Mouse (Mus musculus): ENCODE measurements around the gene Egln1. TPM values are rescaled to one million over a fixed set of nuclear protein-coding genes. Genes with fewer than 3 reads are reported as not detected.

Egln1 gene
- total RNA-seq, 2 experiments from 2014 or later, result 16.3 to 24.1 TPM

- peak; percentile 79 for ATAC-seq (replicated peaks; ENCODE audit: poor library complexity, severe bottlenecking)
Measured at GRCm38 (mm10) chr8:124862321-124863162, 86.6 kb downstream of the Egln1 start, which contains the start of the genes Gnpat and 2810004N23Rik. Gene Gnpat (plus strand): TSS chr8:124863033. Gene 2810004N23Rik (minus strand): TSS chr8:124863120.

- no peak for ATAC-seq (replicated peaks; ENCODE audit: poor library complexity, severe bottlenecking)
Measured at GRCm38 (mm10) chr8:124860188-124860587, 88.9 kb downstream of the Egln1 start.

- no peak for ATAC-seq (replicated peaks; ENCODE audit: poor library complexity, severe bottlenecking)
Measured at GRCm38 (mm10) chr8:124859466-124859865, 89.7 kb downstream of the Egln1 start.

Other genes with a start within 250 kb of the Egln1 start
- gene Ttc13, start 227.3 kb downstream of the Egln1 start, total RNA-seq (2014; fragmentation: Nextera tagmentation), result 44.3 and 46.4 TPM in 2 replicates
- 53.3 and 56.4 TPM in 2 replicates for gene Ttc13, start 227.3 kb downstream of the Egln1 start, total RNA-seq (2017)
- 7.8 and 18.3 TPM in 2 replicates for gene Arv1, start 227.2 kb downstream of the Egln1 start, total RNA-seq (2014; fragmentation: Nextera tagmentation)
- gene Arv1, start 227.2 kb downstream of the Egln1 start, total RNA-seq (2017), result 5.4 and 5.7 TPM in 2 replicates
- gene Fam89a, start 197.5 kb downstream of the Egln1 start, total RNA-seq (2014; fragmentation: Nextera tagmentation), result not detected in 2 replicates
- not detected in 2 replicates for gene Fam89a, start 197.5 kb downstream of the Egln1 start, total RNA-seq (2017)
- not detected in 2 replicates for gene Trim67, start 156.2 kb downstream of the Egln1 start, total RNA-seq (2014; fragmentation: Nextera tagmentation)
- gene Trim67, start 156.2 kb downstream of the Egln1 start, total RNA-seq (2017), result not detected in 2 replicates
- 116 and 145 TPM in 2 replicates for gene Gnpat, start 86.3 kb downstream of the Egln1 start, total RNA-seq (2014; fragmentation: Nextera tagmentation)
- 92.3 and 115 TPM in 2 replicates for gene Gnpat, start 86.3 kb downstream of the Egln1 start, total RNA-seq (2017)
- 46.8 and 49.8 TPM in 2 replicates for gene 2810004N23Rik, start 86.2 kb downstream of the Egln1 start, total RNA-seq (2014; fragmentation: Nextera tagmentation)
- gene 2810004N23Rik, start 86.2 kb downstream of the Egln1 start, total RNA-seq (2017), result 65.8 and 75.4 TPM in 2 replicates
- 9.6 and 16.2 TPM in 2 replicates for gene Exoc8, start 51.6 kb downstream of the Egln1 start, total RNA-seq (2014; fragmentation: Nextera tagmentation)
- gene Exoc8, start 51.6 kb downstream of the Egln1 start, total RNA-seq (2017), result 14.7 and 16.0 TPM in 2 replicates
- gene Sprtn, start 51.4 kb downstream of the Egln1 start, total RNA-seq (2014; fragmentation: Nextera tagmentation), result 18.5 and 18.8 TPM in 2 replicates
- 20.9 and 21.8 TPM in 2 replicates for gene Sprtn, start 51.4 kb downstream of the Egln1 start, total RNA-seq (2017)
- 53.0 and 56.1 TPM in 2 replicates for gene Tsnax, start 63.7 kb upstream of the Egln1 start, total RNA-seq (2014; fragmentation: Nextera tagmentation)
- 72.8 and 77.1 TPM in 2 replicates for gene Tsnax, start 63.7 kb upstream of the Egln1 start, total RNA-seq (2017)
- 5.1 and 6.1 TPM in 2 replicates for gene Disc1, start 104.9 kb upstream of the Egln1 start, total RNA-seq (2014; fragmentation: Nextera tagmentation)
- 1.1 and 3.0 TPM in 2 replicates for gene Disc1, start 104.9 kb upstream of the Egln1 start, total RNA-seq (2017)

Measured in granulocyte monocyte progenitor cell, adult 5-6 weeks (primary cell).